Mouse (Mus musculus) cerebellum, adult 18-20 months (tissue): Measurements from ENCODE around the gene Zfp326.

Experiments used
- DNase-seq, 2 experiments: peaks; one replicate each; pipeline ENCODE4 v3.0.0; 2021

Zfp326 gene

DNA sequence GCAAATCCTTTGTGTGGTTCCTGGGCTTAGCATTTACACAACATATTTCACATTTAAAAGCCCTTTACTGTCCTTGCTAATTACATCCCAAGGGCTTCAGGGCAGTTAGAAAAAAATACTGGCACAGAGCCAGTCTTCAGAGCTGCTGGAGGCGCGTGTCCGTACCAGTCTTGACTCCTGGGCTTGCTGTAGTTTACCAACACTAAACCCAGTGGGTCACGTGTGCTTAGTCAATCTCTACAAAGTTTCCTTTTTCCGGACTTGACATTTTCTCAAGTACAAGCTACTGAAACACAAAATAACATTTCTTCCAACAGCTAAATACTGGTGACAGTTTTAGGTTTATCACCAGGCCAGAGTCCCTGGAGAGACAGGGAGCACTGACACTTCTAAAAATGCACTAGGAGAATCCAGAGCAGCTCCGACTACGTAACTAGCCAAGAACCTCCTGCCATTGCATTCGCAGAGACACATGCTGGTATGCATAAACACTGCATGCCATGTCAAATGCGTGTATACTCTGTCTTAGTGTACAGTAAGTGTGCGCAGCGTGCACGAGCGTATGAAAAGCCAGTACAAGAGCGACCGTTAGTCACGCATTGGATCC is 8.4 kb upstream of the Zfp326 start:
- no peak for DNase-seq

DNA sequence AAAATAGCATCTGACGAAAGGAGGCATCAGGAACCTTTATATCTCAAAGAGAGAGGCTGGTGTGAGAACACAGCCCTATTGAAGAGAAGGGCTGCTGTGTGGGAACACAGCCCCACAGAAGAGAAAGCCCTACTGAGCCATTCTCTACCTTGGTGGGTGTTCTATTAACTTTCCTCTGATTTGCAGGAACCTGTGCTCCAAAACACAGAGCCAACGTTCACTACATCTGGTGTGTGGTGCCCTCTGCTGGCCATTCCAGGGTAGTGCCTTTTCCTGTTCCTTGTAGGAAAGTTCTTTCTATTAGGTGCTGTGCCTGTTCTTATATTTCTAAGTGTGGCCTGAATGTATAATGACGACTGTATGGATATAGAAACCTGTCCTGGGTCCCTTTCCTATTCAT is 7.8 kb upstream of the Zfp326 start:
- DNase-seq: peak; percentile 78 to 85

DNA sequence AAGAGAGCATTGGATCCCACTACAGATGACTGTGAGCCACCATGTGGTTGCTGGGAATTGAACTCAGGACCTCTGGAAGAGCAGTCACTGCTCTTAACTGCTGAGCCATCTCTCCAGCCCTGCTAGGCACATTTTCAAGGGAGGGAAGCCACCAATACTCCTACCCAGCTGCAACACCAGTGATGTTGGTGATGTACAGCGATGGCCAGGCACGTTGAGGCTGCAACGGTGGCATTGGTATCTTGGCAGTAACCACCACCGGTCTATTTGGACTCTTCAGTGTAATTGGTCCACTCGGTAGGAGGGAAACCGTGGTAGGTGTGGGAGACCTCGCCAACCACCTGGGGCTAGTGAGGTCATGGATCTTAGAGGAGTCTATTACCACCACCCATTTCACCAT is 6.6 kb upstream of the Zfp326 start:
- no peak for DNase-seq

DNA sequence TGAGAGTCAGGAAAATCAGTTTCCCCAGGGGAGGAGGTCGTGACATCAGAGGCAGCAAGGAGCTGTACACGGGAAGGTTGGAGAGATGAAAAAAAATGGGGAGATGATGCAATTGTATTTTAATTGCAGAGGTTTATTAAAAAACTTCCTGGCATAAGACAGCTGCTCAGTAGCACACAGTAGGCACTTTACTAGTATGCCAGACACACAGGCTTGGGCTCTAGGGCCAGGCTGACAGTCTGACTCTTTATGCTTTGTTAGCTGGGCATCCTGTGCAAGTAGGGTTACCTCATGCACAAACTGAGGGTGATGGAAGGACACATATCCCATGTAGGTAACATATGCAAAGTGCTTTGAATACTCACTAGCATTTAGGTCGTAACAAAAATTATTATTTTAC is 5.2 kb upstream of the Zfp326 start:
- DNase-seq: no peak

DNA sequence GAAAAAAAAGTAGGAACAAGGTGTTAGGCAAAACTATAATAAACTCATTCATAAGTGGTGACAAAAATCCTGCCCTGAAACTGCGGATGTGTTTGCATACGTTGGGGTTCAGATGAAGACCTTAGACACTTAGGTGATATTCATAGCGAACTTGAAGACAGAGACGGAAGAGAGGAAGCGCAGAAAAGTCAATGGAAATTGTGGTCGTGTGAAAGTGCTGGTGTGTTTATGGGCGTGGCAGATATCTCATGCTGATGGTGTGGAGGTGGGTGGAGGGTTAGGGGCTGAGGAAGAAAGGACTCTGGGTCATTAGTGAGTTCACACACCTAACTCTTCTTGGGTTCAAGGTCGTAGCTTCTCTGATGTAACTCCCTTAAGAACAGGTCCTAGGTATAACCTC is 4.2 kb upstream of the Zfp326 start:
- no peak for DNase-seq

DNA sequence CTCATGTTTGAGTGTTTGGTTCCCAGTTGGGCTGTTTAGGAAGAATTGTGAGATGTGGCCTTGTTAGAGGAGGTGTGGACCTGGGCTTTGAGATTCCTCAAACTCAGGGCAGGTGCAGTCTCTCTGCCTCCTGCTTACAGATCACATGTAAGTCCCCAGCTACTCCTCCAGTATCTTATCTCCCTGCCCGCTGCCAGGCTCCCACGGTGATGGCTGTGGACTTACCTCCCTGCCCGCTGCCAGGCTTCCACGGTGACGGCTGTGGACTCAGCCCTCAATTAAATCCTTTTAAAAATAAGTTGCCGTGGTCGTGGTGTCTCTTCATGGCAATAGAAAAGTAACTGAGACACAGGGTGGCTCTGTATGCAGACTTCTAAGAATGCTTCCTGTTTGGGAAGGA is 3.4 kb upstream of the Zfp326 start:
- no peak for DNase-seq

DNA sequence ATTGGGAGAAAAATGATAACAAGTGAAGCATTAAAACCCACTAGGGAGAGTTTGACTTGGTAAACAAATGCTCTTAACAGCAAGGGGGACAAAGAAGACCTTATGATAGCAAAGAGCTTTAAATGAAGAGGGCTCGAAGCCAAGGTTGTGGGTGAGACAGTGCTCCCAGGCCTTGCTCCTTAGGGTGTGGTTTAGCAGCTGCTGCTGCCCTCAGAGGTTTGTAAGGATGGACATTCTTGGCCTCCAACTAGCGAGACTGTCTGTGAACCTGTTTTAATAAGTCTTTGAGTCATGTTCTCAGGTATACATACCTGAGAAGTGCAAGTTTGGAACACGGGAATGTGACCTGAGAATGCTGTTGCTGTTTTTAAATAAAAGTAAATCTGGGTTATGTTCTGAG is 2.6 kb upstream of the Zfp326 start:
- no peak for DNase-seq

DNA sequence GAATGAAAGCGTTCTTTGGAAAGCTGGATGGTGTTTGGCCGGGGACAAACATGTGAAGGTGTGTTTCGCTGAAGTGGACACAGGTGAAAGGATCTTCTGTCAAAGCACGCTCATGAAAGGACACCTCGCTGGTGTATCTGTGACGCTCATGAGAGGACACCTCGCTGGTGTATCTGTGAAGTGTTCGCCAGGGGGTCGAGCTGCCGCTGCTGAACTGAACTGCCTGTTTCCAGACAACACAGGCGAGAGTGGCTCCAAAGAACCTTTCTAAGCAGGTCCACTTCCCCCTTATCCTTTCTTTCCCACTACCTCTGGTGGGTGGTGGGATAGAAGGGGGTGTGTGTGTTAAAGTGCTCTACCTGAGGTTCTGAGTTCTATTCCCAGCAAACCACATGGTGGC is 1.9 kb upstream of the Zfp326 start:
- DNase-seq: no peak

DNA sequence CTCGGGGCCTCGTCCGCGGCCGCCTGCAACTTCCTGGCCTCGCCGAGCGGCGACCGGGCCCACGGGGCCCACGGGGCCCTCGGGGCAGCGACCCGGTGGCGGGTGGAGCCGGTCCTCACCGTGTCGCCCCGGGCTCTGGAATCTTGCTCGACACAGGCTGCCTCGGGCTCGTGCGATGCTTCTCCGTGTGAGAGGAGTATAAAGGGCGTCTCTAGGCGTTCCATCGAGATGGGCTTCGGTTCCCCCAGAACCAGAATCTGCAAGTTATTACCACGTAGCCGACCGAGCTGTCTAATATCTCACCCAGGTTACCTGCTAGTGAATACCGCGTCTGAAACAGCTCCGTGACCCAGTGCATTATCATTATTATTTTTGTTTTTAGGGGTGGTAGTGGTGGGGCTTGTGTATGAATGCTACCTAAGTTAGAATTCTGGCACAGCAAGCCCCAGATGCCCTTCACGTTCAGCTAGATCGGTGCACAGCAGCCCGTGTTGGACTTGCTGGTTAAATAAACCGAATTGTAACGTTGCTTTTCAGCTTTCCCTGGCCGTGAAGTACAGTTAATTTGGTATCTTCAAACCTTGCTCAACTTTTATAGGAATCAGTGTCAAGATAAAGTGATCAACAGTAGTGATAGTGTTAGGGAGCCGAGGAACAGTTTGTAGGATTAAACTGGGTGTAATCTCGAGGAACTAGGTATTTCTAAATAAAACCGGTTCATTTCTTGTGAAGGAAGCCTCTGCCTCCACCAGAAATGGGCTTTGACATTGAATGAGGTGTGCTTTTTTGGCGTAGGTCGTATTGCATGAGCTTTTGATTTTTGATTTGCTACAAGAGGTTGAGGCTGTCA is 785 bp downstream of the Zfp326 start:
- peak; percentile 34 to 56 for DNase-seq

DNA sequence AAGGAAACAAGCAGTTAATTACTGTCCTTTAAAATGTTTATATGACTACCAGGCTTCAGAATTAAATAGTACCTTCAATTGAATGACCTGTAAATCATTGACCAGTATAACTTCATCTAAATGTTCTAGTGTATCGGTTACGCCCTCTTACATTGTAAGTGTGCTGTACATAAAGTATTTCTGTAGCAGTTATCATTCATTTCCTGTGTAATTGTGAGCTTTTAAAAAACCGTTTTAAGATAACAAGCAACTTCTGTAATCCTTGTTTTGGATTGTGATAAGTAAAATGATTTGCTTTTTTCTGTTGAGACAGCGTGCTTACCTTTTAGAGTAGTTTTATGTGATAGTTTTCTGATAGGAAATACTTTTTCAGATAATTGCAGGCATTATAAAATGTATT is 11.0 kb downstream of the Zfp326 start:
- DNase-seq: no peak

DNA sequence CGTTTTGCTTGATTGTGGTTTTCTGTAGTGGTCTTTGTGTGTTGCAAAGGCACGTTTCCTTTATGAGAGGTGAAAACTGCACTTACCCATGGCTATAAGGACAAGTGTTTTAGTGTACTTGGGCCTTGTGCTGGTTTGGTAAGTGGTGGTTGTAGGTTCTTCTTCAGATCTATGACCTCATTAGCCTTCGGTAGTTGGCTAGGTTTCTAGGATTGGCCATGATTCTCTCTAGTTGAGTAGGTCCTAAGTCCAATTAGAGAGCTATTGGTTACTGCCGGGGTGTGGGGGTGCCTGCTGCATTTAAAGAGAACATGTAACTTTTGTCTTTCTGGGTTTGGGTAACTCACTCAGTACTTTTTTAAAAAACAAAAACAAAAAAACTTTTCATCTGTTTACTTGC is 21.8 kb downstream of the Zfp326 start:
- DNase-seq: no peak

DNA sequence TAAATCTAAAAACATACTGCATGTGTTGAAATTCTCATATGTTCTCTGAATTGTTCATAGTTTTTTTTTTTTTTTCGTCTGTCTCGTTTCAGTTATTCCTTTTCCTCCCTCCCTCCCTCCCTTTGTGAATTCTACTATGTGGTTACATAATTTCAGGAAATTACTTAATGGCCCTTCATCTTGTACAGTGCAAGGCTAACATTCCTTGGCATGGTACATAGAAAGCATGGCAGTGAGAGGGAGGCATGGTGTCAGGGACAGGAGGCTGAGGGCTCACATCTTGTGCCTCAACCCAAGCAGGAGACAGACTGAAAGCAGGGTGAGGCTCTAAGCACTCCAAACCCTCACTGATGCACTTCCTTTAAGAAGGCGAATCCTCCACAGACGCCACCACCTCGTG is 32.8 kb downstream of the Zfp326 start:
- no peak for DNase-seq

DNA sequence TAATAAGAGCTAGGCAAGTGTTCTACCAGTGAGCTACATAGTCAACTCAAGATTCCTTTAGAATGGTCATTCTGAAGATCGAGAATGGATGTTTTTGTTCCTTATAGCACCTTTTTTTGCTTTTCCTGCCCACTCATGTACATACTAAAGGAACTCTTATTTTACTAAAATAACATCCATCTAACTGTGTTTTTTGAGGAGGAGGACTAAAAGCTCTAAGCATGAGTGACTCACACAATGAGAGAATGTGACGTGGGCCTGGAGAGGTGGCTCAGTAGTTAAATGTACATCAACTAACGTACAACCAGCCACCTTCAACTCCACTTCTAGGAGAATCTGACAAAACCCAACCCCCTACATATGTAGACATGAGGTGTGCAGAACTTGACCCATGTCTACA is 33.3 kb downstream of the Zfp326 start:
- no peak for DNase-seq

DNA sequence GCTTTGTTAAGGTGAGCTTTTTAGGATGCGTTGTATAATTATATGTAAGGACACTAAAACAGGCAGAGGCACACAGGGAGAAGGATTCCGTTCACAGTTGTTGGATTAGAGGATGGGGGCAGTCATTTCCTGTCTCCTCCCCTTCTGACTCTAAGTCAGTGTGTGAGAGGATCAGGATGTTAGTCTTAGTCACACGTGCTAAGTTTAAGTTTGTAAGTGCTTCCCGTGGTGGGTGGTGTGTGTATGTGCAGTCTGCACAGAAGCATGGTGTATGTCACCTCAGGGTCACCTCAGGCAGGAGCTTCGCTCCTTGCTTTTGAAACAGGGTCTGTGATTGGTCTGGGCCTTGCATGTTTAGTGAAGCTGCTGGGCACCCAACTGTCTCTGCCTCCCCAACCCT is 35.1 kb downstream of the Zfp326 start:
- no peak for DNase-seq

DNA sequence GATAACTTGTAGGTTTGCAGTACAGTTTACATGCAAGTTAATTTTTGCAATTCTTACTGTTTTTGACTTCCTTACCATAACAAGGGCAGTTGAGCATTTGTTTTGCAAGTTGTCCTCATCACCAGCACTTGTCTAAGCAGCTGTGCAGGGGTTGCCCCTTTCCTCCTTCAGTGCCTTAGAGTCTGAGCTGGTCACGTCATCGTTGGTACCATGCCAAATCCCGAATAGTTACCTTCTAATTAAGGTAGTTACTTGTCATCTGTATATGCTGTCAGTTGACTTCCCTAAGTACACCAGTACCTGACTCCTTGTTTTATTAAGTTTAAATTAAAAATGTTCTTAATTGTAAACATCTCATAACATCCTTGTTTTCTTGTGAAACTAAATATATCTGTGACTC is 41.0 kb downstream of the Zfp326 start:
- DNase-seq: no peak

DNA sequence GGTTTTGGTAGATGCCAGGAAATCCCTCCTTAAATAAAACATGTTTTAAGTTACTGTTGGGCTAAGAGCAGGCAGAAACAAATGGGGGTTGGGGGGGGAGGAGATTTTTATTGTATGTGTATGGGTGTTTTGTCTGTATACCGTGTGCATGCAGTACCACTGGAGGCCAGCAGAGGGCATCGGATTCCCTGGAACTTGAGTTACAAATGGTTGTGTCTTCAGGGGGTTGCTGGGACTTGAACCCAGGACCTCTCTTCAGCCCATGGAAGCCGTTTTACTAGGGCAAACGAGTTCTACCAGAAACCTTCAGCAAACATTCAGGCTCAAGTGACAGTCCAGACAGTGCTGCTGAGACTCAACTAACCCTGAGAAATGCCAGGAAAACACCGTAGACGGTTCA is 41.9 kb downstream of the Zfp326 start:
- DNase-seq: no peak

DNA sequence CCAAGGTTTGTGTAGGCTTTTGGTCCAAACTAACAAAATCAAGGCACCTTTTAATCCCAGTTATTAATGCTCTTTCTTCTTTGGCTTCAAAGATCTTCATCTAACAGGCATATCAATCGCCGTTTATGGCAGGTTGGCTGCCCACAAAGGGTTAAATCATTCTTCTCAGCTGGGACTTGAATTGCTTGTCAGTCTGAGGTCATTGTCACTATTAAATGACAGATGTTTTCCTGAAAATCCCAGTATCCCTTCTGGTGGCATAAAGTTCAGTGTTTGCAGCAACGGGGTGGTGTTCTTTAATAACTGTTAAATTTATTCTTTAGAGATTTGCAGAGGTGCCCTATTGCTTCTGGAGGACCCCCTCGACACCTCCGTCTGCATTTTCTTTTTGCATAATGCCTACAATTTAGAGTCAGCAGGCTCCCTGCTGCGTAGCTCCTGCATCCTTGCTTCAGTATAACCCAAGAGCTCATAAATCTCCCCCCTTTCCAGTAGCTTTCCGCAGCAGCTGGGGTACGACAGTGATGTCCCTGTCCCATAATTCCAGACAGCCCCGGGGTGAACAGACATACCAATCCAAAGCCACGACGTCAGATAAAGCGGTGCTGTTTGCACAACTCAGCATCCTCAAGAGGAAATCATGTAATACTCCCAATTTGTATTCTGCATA is 46.6 kb downstream of the Zfp326 start:
- no peak for DNase-seq

DNA sequence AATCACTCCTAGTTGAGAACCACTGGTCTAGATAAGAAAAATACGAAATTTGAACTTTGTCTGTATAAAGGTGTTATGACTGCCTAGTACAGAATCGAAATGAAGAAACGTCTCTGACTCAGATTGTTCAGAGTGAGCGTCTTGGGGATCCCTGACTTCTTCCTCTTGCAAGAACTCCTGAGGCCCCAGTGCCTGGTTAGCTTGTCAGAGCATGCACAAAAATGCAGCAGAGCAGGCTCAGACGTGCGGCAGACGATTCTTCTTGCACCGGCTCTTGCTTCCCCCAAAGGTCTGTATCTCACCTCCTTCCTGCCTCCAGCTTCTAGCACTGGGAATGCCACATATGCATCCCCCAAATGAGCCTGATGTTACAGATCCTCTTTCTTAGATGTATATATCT is 48.0 kb downstream of the Zfp326 start:
- no peak for DNase-seq

DNA sequence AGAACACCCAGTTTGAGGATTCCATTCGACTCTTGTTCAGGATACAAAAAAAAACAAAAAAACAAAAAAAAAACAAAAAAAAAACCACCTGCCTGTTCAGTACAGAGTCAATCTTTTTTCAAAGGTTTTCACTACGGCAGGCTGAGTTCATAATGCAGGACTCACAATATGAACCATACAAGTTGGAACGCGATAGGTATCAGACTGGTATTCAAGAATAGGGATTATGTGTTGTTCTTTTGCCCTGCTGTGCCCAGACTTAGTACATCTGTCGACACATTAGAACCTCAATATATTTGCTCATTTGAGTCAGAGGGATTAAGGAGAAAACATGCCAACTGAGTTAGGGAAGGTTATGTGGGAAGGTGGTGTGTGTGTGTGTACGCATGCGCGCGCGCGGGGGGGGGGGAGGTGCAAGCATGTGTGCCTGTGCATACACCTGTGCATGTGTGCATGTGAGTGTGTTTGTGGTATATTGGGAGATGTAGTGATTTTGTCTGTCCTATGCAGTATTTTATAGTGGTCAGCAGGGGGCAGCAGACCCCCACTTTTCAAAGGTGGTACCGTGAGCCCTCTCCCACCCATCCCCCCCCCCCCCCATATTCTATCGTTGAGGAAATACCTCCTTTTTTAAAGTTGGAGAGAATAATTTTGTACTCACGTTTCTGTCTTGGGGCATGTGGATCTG is 49.3 kb downstream of the Zfp326 start:
- DNase-seq: peak in 1 of 2 experiments; percentile 27

DNA sequence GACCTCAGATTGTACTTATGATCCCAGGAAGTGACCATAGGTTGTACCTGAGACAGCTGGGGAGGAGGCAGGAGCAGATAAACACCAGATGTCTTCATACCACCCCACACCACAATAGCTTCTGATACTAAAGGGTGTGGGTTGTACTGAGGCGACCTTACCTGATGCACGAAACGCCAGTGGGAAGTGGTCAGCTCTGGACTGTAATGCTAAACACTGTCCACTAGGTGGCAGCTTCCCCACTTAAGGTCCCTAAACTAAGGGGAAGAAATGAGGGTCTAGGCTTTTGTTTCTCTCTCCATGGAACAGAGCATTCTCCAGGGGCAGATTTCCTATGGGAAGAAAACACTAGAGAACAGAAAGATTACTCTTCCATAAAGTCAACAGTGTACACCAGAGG is 53.9 kb downstream of the Zfp326 start:
- peak; percentile 34 to 43 for DNase-seq

DNA sequence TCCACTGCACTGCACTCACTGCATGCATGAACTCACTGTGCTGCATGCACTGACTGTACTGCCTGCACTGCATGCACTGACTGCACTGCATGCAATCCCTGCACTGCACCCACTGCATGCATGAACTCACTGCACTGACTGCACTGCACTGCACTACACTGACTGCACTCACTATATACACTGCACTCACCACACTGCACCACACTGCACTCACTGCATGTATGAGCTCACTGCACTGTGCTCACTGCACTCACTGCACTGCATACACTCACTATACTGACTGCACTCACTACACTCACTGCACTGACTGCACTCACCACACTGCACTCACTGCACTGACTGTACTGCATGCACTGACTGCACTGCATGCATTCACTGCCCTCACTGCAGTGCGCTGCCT is 56.0 kb downstream of the Zfp326 start:
- no peak for DNase-seq

DNA sequence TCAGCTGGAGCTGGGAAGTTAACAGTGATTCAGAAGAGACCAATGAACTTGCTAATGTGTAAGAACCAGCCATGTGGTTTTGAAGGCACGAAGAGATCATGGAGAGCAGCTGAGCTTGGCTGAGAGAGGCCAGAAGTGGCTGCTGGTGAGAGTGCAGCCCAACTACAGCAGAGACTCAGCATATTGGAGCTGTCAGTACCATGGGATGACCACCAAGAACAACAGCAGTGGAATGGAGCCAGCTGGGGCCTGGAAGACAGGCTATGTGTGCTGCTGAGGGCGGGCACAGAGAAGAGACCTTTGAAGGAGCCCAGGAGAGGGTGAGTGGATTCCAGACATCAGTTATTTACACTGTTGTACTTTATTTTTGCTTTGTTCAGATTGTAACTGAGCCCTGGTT is 65.6 kb downstream of the Zfp326 start:
- no peak for DNase-seq
